Mouse (Mus musculus): ENCODE results near the gene Nr6a1. TPM values are rescaled to one million over a fixed set of nuclear protein-coding genes. Genes with fewer than 3 reads are reported as not detected.

The Nr6a1 gene
- polyA plus RNA-seq, 1 experiment from 2014 or later: 1.7 TPM

DNA sequence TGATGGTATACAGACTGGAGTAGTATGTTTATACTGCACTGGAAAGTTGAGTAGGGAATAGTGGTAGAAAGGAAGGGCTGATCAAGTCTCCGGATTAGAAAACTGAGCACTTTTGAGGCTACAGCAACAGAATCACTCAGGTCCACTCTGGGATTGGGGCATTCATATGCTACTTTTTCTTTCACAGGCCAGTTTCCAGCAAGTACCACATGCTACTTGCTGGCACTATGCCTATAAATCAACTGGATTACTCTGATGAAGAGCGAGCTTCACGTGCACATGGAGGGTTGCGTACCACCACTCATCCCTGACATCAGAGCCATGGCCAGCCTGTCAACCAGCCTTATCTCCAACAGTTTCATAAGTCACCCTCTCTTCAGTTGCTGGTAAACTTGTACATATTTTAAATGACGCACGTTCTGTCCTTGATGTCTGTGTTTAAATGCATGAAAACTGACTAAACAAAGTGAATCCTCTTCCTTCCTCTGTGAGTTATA, 197.1 kb downstream of the Nr6a1 start:
- no peaks in the 10 kb centered on the region for H3K27me3 ChIP-seq (ENCODE audit: control insufficient read depth, insufficient read depth, low read length)

GRCm38 (mm10) chr2:38725427-38725826, 202.1 kb downstream of the Nr6a1 start:
- Histone ChIP-seq H3K4me1 (ENCODE audit: control insufficient read depth, insufficient read depth, low read length) (no peaks in the 10 kb centered on the region), H3K4me3 (replicated peaks; ENCODE audit: low read depth, low read length) (no peak overlapping the region), H3K36me3 (ENCODE audit: control insufficient read depth, insufficient read depth, low read length) (no peaks in the 10 kb centered on the region), H3K27ac (replicated peaks; ENCODE audit: low read depth, low read length) (no peak overlapping the region), H3K4me2 (ENCODE audit: low read length) (no peak overlapping the region), H3K27me3 (ENCODE audit: control insufficient read depth, insufficient read depth, low read length) (no peaks in the 10 kb centered on the region), H3K9ac (replicated peaks; ENCODE audit: low read length) (no peak overlapping the region), H3K9me3 (ENCODE audit: control insufficient read depth, low read length) (no peaks in the 10 kb centered on the region)
- DNase-seq (no peak), ATAC-seq (ENCODE audit: low FRiP score, low TSS enrichment) (no peak)
- 47% methylated on average over 3 of the region's 3 CpGs for WGBS

More for the DNA sequence above, 197.1 kb downstream of the Nr6a1 start:
- H3K36me3 ChIP-seq (ENCODE audit: control insufficient read depth, insufficient read depth, low read length): no peaks in the 10 kb centered on the region
- H3K9me3 ChIP-seq (ENCODE audit: control insufficient read depth, low read length): no peaks in the 10 kb centered on the region
- H3K4me3 ChIP-seq (replicated peaks; ENCODE audit: low read depth, low read length): no peak overlapping the region
- no peak overlapping the region for H3K27ac ChIP-seq (replicated peaks; ENCODE audit: low read depth, low read length)
- ATAC-seq (ENCODE audit: low FRiP score, low TSS enrichment) (no peak), DNase-seq (no peak)
- no peaks in the 10 kb centered on the region for H3K4me1 ChIP-seq (ENCODE audit: control insufficient read depth, insufficient read depth, low read length)
- H3K4me2 ChIP-seq (ENCODE audit: low read length): no peak overlapping the region
- WGBS: 94% methylated on average over 6 of the region's 6 CpGs
- H3K9ac ChIP-seq (replicated peaks; ENCODE audit: low read length): no peak overlapping the region

- no peak overlapping the region for H3K4me3 ChIP-seq (replicated peaks; ENCODE audit: low read depth, low read length)
- H3K4me2 ChIP-seq (ENCODE audit: low read length): no peak overlapping the region
- no peak overlapping the region for H3K27ac ChIP-seq (replicated peaks; ENCODE audit: low read depth, low read length)
- no peak overlapping the region for H3K9ac ChIP-seq (replicated peaks; ENCODE audit: low read length)
- 70% methylated on average over 4 of the region's 4 CpGs for WGBS
- no peak for ATAC-seq (ENCODE audit: low FRiP score, low TSS enrichment)
- DNase-seq: no peak
- no peaks in the 10 kb centered on the region for H3K9me3 ChIP-seq (ENCODE audit: control insufficient read depth, low read length)
- H3K27me3 ChIP-seq (ENCODE audit: control insufficient read depth, insufficient read depth, low read length): no peaks in the 10 kb centered on the region
- H3K4me1 ChIP-seq (ENCODE audit: control insufficient read depth, insufficient read depth, low read length): no peaks in the 10 kb centered on the region
- H3K36me3 ChIP-seq (ENCODE audit: control insufficient read depth, insufficient read depth, low read length): no peaks in the 10 kb centered on the region
Measured at GRCm38 (mm10) chr2:38723378-38723777, 204.1 kb downstream of the Nr6a1 start.

- H3K36me3 ChIP-seq (ENCODE audit: control insufficient read depth, insufficient read depth, low read length): no peaks in the 10 kb centered on the region
- DNase-seq (no peak), ATAC-seq (ENCODE audit: low FRiP score, low TSS enrichment) (no peak)
- H3K4me1 ChIP-seq (ENCODE audit: control insufficient read depth, insufficient read depth, low read length): no peaks in the 10 kb centered on the region
- WGBS: 38% methylated on average over 4 of the region's 4 CpGs
- no peak overlapping the region for H3K27ac ChIP-seq (replicated peaks; ENCODE audit: low read depth, low read length)
- no peak overlapping the region for H3K9ac ChIP-seq (replicated peaks; ENCODE audit: low read length)
- H3K27me3 ChIP-seq (ENCODE audit: control insufficient read depth, insufficient read depth, low read length): no peaks in the 10 kb centered on the region
- H3K4me2 ChIP-seq (ENCODE audit: low read length): no peak overlapping the region
- no peak overlapping the region for H3K4me3 ChIP-seq (replicated peaks; ENCODE audit: low read depth, low read length)
- H3K9me3 ChIP-seq (ENCODE audit: control insufficient read depth, low read length): no peaks in the 10 kb centered on the region
Measured at GRCm38 (mm10) chr2:38722076-38722475, 205.4 kb downstream of the Nr6a1 start.

GRCm38 (mm10) chr2:38720661-38721060, 206.8 kb downstream of the Nr6a1 start:
- Histone ChIP-seq H3K9ac (replicated peaks; ENCODE audit: low read length) (no peak overlapping the region), H3K36me3 (ENCODE audit: control insufficient read depth, insufficient read depth, low read length) (no peaks in the 10 kb centered on the region), H3K27me3 (ENCODE audit: control insufficient read depth, insufficient read depth, low read length) (no peaks in the 10 kb centered on the region), H3K4me3 (replicated peaks; ENCODE audit: low read depth, low read length) (no peak overlapping the region), H3K27ac (replicated peaks; ENCODE audit: low read depth, low read length) (no peak overlapping the region), H3K9me3 (ENCODE audit: control insufficient read depth, low read length) (no peaks in the 10 kb centered on the region), H3K4me2 (ENCODE audit: low read length) (no peak overlapping the region), H3K4me1 (ENCODE audit: control insufficient read depth, insufficient read depth, low read length) (no peaks in the 10 kb centered on the region)
- 27% methylated on average over 2 of the region's 2 CpGs for WGBS
- DNase-seq (no peak), ATAC-seq (ENCODE audit: low FRiP score, low TSS enrichment) (no peak)

GRCm38 (mm10) chr2:38719354-38719753, 208.1 kb downstream of the Nr6a1 start:
- H3K4me2 ChIP-seq (ENCODE audit: low read length): no peak overlapping the region
- no peak overlapping the region for H3K9ac ChIP-seq (replicated peaks; ENCODE audit: low read length)
- no peak for DNase-seq
- H3K27me3 ChIP-seq (ENCODE audit: control insufficient read depth, insufficient read depth, low read length): 0 out of 2 replicates have a peak, but pooled peaks cover 3% of the 10 kb centered on the region
- 77% methylated on average over 6 of the region's 6 CpGs for WGBS
- no peak overlapping the region for H3K4me3 ChIP-seq (replicated peaks; ENCODE audit: low read depth, low read length)
- no peak for ATAC-seq (ENCODE audit: low FRiP score, low TSS enrichment)
- H3K9me3 ChIP-seq (ENCODE audit: control insufficient read depth, low read length): no peaks in the 10 kb centered on the region
- H3K27ac ChIP-seq (replicated peaks; ENCODE audit: low read depth, low read length): no peak overlapping the region
- H3K4me1 ChIP-seq (ENCODE audit: control insufficient read depth, insufficient read depth, low read length): no peaks in the 10 kb centered on the region
- H3K36me3 ChIP-seq (ENCODE audit: control insufficient read depth, insufficient read depth, low read length): no peaks in the 10 kb centered on the region

- H3K36me3 ChIP-seq (ENCODE audit: control insufficient read depth, insufficient read depth, low read length): no peaks in the 10 kb centered on the region
- H3K27ac ChIP-seq (replicated peaks; ENCODE audit: low read depth, low read length): no peak overlapping the region
- no peak for DNase-seq
Measured at GRCm38 (mm10) chr2:38718676-38719075, 208.8 kb downstream of the Nr6a1 start.

DNA sequence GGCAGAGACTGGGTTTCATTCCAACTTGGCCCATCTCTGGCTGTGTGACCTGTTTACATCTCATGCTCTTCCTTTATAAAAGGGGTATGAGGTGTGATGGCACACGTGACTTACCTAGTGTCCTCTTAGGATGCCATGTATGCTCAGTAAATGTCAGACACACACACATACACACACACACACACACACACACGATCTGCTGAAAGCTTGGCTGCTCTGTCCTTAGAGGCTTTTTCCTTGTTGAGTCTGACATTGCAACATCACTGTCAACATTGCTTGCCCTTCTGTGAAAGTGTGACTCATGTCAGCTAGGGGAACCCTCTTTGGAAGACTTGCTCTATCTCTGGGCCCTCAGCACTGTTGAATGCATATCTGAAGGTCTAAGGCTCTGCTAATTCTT, 210.1 kb downstream of the Nr6a1 start:
- no peak overlapping the region for H3K4me3 ChIP-seq (replicated peaks; ENCODE audit: low read depth, low read length)
- peaks cover 20% of the 10 kb centered on the region for H3K27me3 ChIP-seq (ENCODE audit: control insufficient read depth, insufficient read depth, low read length)
- no peak overlapping the region for H3K4me2 ChIP-seq (ENCODE audit: low read length)
- ATAC-seq (ENCODE audit: low FRiP score, low TSS enrichment) (no peak), DNase-seq (no peak)
- no peaks in the 10 kb centered on the region for H3K4me1 ChIP-seq (ENCODE audit: control insufficient read depth, insufficient read depth, low read length)
- H3K36me3 ChIP-seq (ENCODE audit: control insufficient read depth, insufficient read depth, low read length): no peaks in the 10 kb centered on the region
- WGBS: 81% methylated on average over 2 of the region's 2 CpGs
- no peaks in the 10 kb centered on the region for H3K9me3 ChIP-seq (ENCODE audit: control insufficient read depth, low read length)
- no peak overlapping the region for H3K9ac ChIP-seq (replicated peaks; ENCODE audit: low read length)
- H3K27ac ChIP-seq (replicated peaks; ENCODE audit: low read depth, low read length): no peak overlapping the region

More at GRCm38 (mm10) chr2:38718676-38719075, 208.8 kb downstream of the Nr6a1 start:
- no peaks in the 10 kb centered on the region for H3K9me3 ChIP-seq (ENCODE audit: control insufficient read depth, low read length)
- no peak overlapping the region for H3K9ac ChIP-seq (replicated peaks; ENCODE audit: low read length)
- ATAC-seq (ENCODE audit: low FRiP score, low TSS enrichment): no peak
- no peak overlapping the region for H3K4me3 ChIP-seq (replicated peaks; ENCODE audit: low read depth, low read length)
- H3K27me3 ChIP-seq (ENCODE audit: control insufficient read depth, insufficient read depth, low read length): peaks cover 7% of the 10 kb centered on the region
- H3K4me1 ChIP-seq (ENCODE audit: control insufficient read depth, insufficient read depth, low read length): no peaks in the 10 kb centered on the region
- WGBS: 66% methylated on average over 8 of the region's 8 CpGs
- H3K4me2 ChIP-seq (ENCODE audit: low read length): no peak overlapping the region

- no peak for ATAC-seq (ENCODE audit: low FRiP score, low TSS enrichment)
- 85% methylated on average over 13 of the region's 13 CpGs for WGBS
- no peak within 1 kb of the TSS for H3K27ac ChIP-seq (replicated peaks; ENCODE audit: low read depth, low read length)
Measured at GRCm38 (mm10) chr2:38714324-38714723, 213.2 kb downstream of the Nr6a1 start, which contains the start of gene Nr5a1. TSS of gene Nr5a1 (minus strand) at chr2:38714542.

More at GRCm38 (mm10) chr2:38714324-38714723, 213.2 kb downstream of the Nr6a1 start, which contains the start of gene Nr5a1:
- H3K36me3 ChIP-seq (ENCODE audit: control insufficient read depth, insufficient read depth, low read length): no peaks in the 10 kb centered on the region
- H3K27me3 ChIP-seq (ENCODE audit: control insufficient read depth, insufficient read depth, low read length): peaks cover 44% of the 10 kb centered on the region
- no peak for DNase-seq
- H3K9me3 ChIP-seq (ENCODE audit: control insufficient read depth, low read length): no peaks in the 10 kb centered on the region
- H3K4me1 ChIP-seq (ENCODE audit: control insufficient read depth, insufficient read depth, low read length): peaks cover 18% of the 10 kb centered on the region
- H3K9ac ChIP-seq (replicated peaks; ENCODE audit: low read length): no peak within 1 kb of the TSS
- no peak within 1 kb of the TSS for H3K4me2 ChIP-seq (ENCODE audit: low read length)
- H3K4me3 ChIP-seq (replicated peaks; ENCODE audit: low read depth, low read length): no peak within 1 kb of the TSS

Measured in midbrain, embryonic 14.5 days (tissue).